Mouse (Mus musculus): Measurements from ENCODE around the gene Dlst.

Gene Dlst

DNA sequence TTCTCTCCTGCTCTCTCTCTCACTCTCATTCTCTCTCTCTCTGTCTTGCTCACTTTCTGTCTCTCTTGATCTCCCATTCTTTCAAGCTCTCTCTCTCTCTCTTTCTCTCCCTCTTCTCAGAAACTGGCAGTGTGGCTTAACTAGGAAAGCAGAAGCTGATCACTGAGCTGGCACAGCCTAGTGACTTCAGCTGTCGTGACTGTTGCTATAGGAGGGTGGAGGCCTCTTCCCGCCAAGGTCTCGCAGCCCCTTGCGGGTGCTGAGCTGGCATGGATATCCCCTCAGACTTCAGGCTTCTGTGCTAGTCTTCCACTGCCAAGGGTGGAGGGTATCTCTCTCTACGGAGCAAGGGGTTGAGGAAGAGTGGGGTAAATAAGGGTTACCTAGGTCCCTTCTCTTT is 72.3 kb downstream of the Dlst start:
- DNase-seq: no peak

GRCm38 (mm10) chr12:85184118-85184517 is 73.5 kb downstream of the Dlst start:
- no peak for DNase-seq

Data from B cell, adult 2 months (primary cell).